Mouse (Mus musculus): ENCODE results near the gene Spsb2.

Spsb2 gene

GRCm38 (mm10) chr6:124808358-124809012 is at the start of gene Spsb2:
Gene Spsb2 (plus strand): TSS chr6:124808661.
- DNase-seq, result peak; percentile 81 to 92

GRCm38 (mm10) chr6:124758849-124759232 is 49.6 kb upstream of the Spsb2 start:
- no peak for DNase-seq

GRCm38 (mm10) chr6:124759259-124759658 is 49.2 kb upstream of the Spsb2 start:
- peak; percentile 93 to 95 for DNase-seq

GRCm38 (mm10) chr6:124765951-124766350 is 42.5 kb upstream of the Spsb2 start:
- no peak for DNase-seq

GRCm38 (mm10) chr6:124767536-124767919 is 40.9 kb upstream of the Spsb2 start:
- DNase-seq, result no peak

- no peak for DNase-seq
These were observed 40.3 kb upstream of the Spsb2 start for GRCm38 (mm10) chr6:124767920-124768703.

GRCm38 (mm10) chr6:124768704-124769044 is 39.8 kb upstream of the Spsb2 start:
- DNase-seq, result no peak

GRCm38 (mm10) chr6:124769101-124769765 is 39.2 kb upstream of the Spsb2 start, which contains the start of gene Eno2:
Gene Eno2 (minus strand): TSS chr6:124769673.
- DNase-seq, result peak; percentile 31 to 62

- DNase-seq, result no peak
These were observed 38.4 kb upstream of the Spsb2 start for GRCm38 (mm10) chr6:124770013-124770412.

- no peak for DNase-seq
These were observed 38.0 kb upstream of the Spsb2 start for GRCm38 (mm10) chr6:124770511-124770910.

- peak; percentile 52 to 57 for DNase-seq
These were observed 29.1 kb upstream of the Spsb2 start, which contains the start of gene Lrrc23 for GRCm38 (mm10) chr6:124779222-124779983. Gene Lrrc23 (minus strand): TSS chr6:124779727.

- DNase-seq, result peak; percentile 53 to 59
These were observed 28.5 kb upstream of the Spsb2 start for GRCm38 (mm10) chr6:124779984-124780416.

- DNase-seq, result no peak
These were observed 27.5 kb upstream of the Spsb2 start for GRCm38 (mm10) chr6:124780917-124781316.

GRCm38 (mm10) chr6:124782436-124782835 is 26.0 kb upstream of the Spsb2 start:
- DNase-seq, result peak; percentile 56 to 65

- DNase-seq, result peak; percentile 39 to 70
These were observed 21.6 kb upstream of the Spsb2 start for GRCm38 (mm10) chr6:124786756-124787420.

- no peak for DNase-seq
These were observed 20.7 kb upstream of the Spsb2 start for GRCm38 (mm10) chr6:124787722-124788121.

- DNase-seq, result peak in 1 of 2 experiments; percentile 43
These were observed 18.9 kb upstream of the Spsb2 start for GRCm38 (mm10) chr6:124789519-124789918.

GRCm38 (mm10) chr6:124790121-124790520 is 18.3 kb upstream of the Spsb2 start:
- no peak for DNase-seq

GRCm38 (mm10) chr6:124791911-124792310 is 16.6 kb upstream of the Spsb2 start:
- peak in 1 of 2 experiments; percentile 40 for DNase-seq

- peak; percentile 49 to 53 for DNase-seq
These were observed 12.7 kb upstream of the Spsb2 start for GRCm38 (mm10) chr6:124795781-124796180.

- no peak for DNase-seq
These were observed 12.3 kb upstream of the Spsb2 start for GRCm38 (mm10) chr6:124796200-124796599.

GRCm38 (mm10) chr6:124802400-124802799 is 6.1 kb upstream of the Spsb2 start:
- peak in 1 of 2 experiments; percentile 32 for DNase-seq
